Mouse (Mus musculus) A20 (cell line): ENCODE measurements around the gene Nrxn1.

Source experiments
- DNase-seq: peaks from one replicate; pipeline ENCODE4 v3.0.0-alpha.2; 2011; ENCODE audit warnings: low read depth, low spot score

Nrxn1 gene

DNA sequence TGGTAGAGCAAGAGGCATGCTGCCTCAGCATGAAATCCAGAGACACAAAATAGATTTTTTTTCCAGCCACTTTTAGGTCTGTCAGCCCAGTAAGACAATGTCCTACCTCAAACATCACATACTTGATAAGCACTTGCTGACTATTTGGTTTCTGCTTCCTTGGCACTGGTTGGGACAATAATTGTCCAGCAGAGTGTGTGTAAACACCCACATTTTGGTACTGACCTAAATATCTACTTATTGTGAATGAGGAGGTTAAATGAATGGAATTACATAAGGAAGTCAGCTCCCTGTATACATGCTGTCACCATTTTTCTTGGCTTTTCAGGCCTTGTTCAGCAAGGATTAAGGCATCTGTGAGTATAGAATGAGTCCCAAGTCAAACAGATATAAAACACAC lies 649.8 kb downstream of the Nrxn1 start:
- DNase-seq: no peak

DNA sequence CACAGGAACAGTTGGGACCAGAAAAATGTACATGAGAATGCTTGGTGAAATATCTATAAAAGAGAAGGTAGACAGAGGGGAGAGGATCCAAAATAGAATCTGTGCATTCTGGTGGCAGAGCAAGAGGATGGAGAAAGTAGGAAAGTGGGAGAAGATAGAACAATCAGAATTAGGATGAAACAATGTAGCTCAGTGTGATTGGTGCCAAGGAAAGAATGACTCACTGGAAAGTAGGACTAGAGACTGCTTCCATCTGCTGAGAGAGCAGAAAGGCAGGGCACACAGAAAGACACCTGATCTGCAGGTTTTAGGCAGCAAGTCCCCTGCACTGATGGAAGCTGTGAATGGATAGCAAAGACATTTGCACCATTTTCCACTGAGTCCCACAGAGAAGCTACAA lies 657.0 kb downstream of the Nrxn1 start:
- DNase-seq: no peak

DNA sequence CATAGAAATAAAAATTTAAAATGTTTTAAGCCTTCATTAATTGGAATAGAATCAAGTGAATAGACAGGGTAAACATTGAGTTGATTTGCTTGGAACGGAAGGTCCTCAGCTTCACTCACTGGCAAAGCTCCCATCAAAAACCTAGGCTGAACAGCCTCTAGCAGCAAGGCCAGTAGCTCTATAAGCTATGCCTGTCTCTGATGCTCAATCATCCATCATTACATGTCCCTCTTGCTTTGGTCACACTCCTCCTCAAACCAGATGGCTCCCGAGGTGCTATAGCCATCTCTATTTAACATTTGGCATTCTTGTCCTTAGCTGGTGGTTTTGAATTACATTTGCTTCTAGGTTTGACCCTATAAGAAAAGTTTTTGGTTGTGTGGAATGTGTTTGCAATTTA lies 657.5 kb downstream of the Nrxn1 start:
- no peak for DNase-seq

DNA sequence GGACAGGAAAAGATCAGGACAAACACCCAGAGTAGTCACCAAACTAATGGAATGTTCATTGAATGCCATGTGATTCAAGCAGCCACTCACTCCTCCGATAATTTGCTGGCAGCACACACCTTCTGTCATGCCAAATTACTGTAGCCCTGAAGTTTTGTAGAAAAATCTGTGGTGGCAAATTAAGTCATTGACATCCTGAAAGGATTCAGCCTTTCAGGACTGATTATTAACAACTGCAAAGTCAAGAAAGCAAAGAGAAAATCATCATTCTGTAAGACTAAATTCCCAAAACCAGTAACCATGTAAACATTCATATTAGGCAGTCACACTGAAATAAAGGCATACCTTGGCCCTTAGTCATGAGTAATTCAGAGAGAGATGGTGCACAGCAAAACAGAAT lies 662.7 kb downstream of the Nrxn1 start:
- no peak for DNase-seq

DNA sequence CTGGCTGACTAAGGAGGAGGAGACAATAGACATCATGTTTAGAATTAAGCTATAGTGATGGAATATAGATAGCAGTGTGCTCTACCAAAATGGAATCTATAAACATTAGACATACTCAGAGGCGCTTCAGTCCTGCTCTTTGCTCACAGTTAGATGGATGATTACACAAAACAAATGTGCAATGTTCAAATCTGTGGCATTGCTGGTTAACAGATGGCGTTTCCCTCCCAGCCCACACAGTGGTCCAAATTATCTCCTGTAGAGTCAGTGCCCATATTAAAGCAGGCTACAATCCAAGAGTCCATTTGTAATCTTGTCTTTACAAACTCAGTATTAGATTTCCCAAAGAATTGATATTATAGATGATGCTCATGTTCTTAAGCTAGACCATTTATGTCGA lies 666.9 kb downstream of the Nrxn1 start:
- no peak for DNase-seq

DNA sequence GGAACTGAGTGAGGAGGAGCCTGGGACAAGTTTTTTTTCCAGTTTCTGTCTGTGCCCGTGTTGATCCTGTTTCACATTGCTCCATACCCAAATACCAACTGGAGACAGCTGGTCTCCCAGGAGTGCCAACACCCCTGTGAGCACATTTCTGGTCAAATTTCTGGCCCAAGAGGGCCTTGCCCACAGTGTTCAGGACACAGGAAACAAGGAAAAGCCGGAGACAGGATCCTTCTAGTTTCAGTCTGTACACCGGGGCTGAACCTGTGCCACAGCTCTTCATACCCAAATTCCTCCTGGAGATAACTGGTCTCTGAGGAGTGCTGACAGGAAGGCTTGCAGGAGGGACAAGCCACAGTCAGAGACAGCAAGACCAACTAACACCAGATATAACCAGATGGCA lies 670.3 kb downstream of the Nrxn1 start:
- DNase-seq: no peak

DNA sequence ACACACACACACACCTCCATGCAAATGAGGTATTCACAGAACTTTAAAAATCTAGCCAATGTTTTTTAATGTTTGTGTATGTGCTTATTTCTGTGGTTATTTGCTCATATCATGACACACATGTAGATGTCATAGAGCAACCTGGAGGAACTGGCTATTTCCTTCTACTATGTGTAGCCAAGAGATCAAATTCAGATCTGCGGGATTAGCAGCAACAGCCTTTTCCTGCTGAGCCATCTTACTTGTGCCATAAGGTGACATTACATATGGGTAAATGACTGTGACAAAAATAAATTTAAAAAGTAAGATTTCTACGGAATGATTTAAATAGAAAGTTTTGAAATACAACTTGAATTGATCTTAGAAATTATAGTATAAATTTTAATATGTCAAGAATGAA lies 672.1 kb downstream of the Nrxn1 start:
- no peak for DNase-seq

DNA sequence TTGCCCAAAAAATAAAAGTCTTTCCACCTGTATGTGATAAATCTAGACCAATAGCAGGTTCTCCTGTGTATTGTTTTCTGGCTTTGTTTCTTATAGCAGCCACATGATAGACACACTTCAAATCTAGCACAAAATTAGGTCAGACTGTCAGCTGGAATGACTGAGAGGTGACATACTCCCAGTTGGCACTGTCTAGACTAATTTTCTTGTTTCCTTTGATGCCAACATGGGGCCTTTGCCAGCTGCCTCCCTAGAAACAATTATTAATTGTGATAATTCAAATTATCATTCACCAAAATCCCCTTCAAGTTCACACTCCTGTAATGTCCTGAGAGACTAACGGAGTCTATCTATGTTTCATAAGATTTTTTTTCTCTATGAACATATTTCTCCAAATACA lies 673.3 kb downstream of the Nrxn1 start:
- no peak for DNase-seq

DNA sequence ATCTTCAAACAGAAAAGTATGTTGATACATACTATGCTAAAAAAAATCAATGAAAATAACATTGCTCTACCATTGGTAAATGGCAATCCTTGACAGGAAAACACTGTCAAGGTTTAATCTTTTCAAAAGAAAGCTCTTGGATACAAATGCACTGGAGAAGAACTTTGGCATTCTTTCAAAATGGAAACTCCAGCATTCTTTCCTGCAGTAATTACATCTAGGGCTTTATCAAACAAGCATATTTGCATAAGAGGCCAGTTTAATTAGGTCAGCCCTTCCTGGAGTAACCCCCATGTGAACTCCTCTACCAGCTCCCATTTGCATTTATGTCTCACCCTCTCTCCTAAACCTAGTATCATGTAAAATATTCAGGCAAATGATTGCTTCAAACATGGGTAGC lies 696.5 kb downstream of the Nrxn1 start:
- DNase-seq: no peak

DNA sequence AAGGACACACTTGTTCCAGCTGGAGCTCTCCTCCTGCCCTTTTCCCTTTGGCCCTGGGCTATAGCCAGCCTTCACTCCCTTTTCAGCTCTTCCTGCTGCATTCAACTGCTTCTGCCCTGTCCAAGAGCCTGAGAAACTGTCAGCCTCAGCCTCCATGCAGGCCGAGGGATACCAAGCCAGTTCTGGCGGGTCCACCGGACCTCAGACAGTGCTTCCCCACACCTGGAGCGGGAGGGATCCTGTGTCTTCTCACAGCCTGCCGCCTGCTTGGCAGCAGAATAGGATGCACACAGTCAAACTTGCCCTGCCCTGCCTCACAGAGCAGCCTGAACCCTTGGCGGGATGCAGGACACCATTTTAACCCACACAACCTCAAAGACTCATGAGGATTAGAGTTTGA lies 698.3 kb downstream of the Nrxn1 start:
- no peak for DNase-seq

DNA sequence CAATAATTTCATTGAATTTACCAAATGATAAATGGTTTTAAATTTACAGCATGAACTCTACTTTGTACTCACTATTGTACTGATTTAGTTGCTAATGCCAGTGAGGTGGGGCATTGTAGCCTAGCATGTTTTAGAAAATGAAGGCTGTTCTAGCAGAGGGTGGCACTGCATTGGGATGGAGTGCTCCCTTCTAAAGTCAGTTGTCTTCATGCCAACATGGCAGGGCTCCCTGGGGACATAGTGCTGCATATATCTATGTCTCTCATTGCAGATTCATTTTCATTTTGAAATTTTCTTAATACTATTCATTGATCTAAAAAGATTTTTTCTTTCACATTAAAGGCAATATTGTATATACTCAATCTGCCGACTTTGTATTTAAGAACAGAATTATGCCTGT lies 700.1 kb downstream of the Nrxn1 start:
- no peak for DNase-seq

DNA sequence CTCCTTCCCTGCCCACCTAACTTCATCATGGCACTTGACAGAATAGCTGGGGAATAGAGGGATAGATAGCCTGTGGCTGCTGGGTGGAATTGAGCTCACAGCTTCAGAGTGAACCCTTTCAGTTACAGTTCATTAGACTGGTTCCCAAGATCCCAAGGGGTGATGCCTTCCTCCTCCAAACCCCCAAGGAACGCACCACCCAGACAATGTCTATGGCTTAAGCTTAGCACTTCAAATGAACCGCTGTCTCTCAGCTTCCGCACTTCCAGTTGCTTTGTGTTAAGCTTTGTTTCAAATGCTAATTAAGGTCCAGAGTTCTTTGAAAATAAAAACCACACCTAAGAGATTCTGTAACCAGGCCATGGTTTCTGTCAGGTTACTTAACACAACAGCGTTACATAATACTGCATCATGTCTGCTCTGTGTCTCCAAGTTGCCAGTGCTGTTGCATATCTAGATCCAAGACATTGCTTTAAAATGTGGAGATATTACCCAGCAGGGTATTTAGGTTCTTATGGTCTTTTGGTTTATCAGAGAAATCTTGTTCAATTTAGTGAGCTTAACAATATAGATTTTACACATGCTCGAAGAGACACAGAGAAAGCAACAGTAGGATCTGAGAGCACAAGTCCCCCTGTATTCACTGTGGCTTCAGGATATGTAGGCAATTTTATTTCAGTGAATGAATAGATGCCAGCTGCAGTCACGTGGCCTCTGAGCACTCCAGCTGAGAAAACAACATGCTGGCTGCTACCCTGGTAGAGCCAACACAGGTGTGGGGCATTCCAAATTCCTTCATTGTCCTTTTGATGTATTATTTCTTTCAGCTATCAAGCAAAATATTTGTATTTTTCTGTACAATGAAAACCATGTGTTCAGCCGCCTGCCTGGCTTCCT lies 702.3 kb downstream of the Nrxn1 start:
- DNase-seq: no peak

DNA sequence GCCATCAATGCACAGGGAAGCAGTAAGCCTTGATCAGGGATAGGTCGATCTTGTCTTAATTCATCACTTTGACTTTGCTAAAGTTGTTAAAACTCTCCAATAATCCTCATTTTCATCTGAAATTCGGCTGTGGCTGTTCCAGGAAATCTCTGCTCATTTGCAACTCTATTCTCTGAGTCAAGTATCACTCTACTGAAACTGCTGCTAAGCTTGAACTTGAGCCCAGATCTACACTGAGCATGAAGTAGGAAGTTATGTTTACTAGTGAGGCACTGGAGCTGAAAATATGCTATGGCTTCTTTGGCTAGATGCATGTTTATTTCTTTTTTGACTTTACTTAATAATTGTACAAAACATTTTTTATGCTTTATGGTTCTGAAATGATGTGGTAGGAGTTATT lies 708.0 kb downstream of the Nrxn1 start:
- no peak for DNase-seq

DNA sequence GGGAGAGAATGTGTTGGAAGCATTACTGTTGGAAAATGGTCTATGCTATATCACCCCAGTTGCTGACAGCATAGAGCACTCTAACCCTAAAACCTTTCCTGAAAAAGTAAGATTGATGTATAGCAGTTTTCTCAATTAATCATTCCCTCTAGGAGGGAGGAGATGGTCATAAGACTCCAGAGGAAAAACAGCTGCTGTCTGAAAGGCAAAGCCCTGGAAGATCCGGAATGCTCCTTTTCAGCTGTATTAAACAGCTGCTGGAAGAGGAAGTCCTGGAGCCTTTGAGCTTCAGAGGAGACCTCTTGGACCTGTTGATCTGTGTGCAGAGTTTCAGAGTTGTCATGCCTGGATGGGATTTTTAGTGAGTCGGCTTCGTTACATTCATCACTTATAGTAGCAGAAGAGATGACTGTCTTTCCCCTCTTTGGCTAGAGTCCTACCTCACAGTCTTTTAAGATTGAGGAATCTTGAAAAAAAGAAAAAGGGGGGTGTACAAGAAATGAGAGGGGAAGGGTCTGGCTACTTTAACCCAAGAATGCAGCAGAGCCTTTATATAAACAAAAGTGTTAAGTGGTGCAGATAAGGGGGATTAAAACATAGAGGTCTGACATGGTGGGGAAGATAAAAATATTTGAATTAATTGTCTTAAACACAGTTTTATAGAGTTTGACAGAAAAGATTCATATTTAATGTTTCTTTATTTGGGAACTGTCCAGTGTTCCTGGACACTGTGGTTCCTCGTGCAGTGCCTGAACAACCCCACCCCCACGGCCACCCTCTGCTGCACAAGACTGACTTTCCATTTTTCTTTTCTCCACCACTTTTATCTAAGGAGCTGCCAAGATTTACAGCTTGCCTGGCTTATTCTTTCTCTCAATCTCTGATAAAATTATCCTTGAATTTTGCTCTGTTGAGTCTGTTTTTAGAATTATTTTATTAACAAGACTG lies 710.1 kb downstream of the Nrxn1 start:
- no peak for DNase-seq

DNA sequence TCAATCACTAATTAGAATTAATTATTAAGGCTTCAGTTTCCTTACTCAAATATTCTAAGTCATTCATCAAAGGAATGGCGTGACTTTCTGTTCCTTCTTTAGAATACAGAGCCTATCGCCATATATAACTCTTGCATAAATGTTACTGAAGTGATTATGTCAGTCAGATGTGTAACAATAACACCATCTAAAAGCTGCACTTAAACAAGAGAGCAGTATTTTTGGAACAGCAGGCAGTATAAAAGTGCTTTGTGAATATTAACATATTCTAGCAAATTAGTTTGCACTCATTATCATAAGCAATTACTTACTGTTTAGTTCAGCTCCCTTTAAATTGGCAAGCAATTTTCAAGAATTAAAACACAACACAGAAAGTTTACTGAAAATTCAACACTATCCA lies 716.3 kb downstream of the Nrxn1 start:
- no peak for DNase-seq

DNA sequence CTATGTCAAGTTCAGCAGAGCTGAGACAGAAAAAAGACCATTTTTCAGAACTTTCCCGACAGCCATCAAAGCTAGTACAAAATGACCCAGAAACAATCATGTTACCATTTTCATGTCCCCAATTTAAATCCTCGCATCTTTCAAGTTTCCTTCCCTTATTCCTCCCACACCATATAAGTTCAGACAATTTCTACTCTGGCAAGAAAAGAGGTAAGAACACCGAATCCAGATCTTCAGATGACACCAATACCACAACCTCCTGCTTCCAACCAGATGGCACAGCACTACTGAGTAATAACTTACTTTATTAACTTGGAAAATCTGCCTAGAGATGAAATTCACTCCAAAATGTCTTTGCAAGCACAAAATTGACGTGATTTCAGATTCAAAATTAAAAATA lies 730.7 kb downstream of the Nrxn1 start:
- DNase-seq: no peak

DNA sequence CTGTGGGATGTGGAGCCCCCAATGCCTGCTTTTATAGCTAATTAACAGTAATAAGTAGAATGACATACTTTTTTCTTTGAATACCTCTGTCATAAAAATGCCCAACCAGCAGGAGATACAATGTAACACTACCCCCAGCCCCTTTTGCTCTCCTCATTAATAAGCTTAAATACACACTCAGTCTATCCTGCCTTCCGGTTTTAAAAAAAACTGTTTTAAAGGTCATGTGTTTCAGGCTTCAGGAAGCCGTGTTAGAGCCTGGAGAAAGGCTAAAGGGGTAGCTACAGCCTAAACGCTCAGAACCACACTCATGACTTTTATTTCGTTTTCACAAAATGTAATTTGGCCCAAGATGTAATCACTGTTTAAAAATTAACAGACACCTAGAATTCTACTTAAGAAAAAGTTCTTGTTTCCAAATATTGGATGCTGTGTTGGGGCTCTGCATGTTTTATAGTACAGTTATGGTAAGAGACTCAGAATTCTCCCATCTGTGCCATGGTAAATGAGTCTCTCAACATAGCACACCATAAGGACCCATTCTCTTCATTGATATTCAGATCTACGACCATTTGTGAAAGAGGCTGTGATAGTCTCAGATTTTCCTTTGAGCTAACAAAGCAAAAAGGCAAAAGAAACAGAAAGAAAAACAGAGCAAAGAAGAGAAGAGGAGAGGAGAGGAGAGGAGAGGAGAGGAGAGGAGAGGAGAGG lies 743.3 kb downstream of the Nrxn1 start:
- no peak for DNase-seq

DNA sequence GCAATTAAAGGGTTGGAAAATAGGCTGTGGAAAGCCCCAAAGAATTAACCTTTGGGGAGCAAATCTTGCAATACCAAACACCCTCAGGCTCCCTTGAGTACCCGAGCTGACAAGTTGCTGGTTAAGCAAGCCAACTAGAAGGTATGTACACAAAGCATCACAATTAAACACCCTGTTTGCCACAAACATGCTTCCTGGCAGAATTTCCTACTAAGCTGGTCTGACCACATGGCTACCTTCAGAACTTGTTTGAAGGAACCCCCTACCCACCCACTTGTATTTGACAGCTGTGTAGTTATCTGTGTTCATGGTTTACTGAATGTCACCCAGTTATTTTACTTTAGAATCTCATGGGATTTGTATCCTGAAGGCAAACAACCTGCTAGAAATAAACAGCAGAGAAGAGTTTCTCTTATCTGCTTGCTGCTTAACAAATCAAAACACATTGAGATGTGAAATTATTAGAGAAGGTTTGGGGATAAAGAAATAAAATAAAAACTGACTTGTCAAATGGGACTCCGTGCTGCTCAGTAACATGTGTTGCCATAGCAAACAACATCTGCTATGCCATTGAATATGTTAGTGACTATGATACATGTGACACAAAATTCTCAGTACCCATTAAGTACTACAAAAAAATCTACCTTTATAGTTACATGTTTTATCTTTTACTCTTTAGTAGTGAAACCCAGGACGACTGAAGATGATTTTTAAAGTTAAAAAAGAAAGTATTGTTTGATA lies 746.0 kb downstream of the Nrxn1 start:
- no peak for DNase-seq

DNA sequence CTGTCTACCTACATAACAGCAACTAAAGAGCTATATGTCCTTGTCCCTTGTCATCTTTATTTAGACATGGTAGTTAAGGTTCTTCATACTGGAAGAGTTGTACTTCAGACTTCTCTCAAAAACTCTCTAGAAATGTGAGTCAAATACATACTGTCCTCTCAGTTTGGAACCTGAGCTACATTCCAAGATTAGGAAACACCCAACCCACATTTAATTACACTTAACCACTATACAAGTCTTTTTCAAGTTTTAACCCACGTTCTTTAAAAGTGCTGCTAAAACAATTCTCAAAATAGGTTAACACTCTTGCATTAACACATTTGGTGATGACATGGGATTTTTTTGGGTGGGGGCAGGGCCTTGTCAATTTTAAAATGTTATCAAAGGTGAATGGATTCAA lies 759.4 kb downstream of the Nrxn1 start:
- DNase-seq: no peak

DNA sequence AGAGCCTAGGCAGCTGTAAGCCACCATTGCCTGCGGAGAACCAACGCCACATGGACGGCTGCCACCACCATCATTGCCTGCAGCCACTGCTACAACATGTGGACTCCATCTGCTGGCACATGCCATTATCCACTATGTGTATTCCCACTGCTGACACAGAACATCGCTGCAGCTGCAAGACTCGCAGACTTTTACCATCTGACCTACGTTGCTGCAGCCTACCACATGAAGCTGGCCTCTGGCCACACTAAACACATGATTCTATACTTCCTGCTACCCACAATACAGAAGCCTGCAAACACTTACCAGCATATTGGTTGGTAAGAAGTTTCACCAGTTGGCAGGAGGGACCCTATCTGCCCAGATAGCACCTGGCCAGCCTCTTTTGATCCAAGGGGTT lies 769.2 kb downstream of the Nrxn1 start:
- DNase-seq: no peak

DNA sequence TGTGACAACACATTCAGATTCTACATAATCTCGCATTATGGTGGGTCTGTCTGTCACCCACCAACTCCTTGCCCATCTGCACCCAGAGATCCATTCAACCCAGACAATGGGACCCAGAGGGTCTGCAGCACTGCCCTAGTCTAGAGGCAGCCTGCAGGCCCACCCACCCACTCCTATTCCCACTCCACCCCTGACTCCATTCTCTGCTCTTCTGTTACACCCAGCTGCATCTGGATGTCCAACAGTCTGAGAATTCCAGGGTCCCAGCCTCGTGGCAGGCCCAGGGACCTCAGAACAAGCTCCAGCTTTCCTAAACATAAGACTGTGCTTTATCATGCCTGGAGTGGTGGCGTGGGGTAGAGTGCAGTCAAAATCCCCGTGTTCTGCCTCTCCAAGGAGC lies 820.6 kb downstream of the Nrxn1 start:
- no peak for DNase-seq
